Mouse (Mus musculus) liver, adult 2 months (tissue): ENCODE data around the gene Tdrd3.

Source experiments
- CTCF ChIP-seq: fragments of 200-500 bp; IDR thresholded peaks from 2 replicates; pipeline ENCODE4 v1.5.1; 2011; ENCODE audit warnings: low read depth, low read length, control low read depth
- POLR2A ChIP-seq: fragments of 200-500 bp; IDR thresholded peaks from 2 replicates; pipeline ENCODE4 v1.6.1; 2011; ENCODE audit warnings: low read length, control low read depth; ENCODE audit not compliant: insufficient read depth; ENCODE audit errors: extremely low read depth

DNA sequence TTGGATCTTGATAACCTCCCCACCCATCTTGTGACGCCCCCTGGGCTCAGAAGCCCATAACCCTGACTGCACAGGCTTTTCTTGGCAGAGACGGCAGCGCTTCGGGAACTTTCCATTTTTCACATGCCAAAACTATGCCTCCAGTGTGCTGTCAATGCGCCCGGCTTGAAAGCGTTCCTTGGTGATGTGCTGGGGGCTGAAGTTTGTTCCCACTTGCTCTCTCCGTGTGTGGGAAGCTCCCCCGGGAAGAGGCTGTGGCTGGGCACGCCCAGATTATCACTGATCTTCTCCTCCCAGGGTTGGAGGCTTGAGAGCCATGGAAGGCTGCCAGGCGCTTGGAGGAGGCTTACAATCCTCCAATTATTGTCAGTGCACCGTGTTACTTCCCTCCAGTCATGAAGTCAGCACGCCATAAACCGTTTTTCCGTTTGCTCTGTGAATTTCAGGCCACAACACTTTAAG lies 152.0 kb downstream of the Tdrd3 start:
- TF ChIP-seq CTCF (no peak), POLR2A (no peak)
